Mouse (Mus musculus) neural tube, embryonic 10.5 days (tissue): ENCODE measurements at regions not wholly inside any gene's neighbourhood (a gene's known extent, or its start where the extent isn't known, plus 50 kb on each side); places are given as distances from the start of the nearest gene placed in this dataset.

ENCODE experiments used
- DNase-seq: peaks from one replicate; pipeline ENCODE4 v3.0.0-alpha.2; 2017; ENCODE audit warnings: low spot score; ENCODE audit errors: extremely low spot score

DNA sequence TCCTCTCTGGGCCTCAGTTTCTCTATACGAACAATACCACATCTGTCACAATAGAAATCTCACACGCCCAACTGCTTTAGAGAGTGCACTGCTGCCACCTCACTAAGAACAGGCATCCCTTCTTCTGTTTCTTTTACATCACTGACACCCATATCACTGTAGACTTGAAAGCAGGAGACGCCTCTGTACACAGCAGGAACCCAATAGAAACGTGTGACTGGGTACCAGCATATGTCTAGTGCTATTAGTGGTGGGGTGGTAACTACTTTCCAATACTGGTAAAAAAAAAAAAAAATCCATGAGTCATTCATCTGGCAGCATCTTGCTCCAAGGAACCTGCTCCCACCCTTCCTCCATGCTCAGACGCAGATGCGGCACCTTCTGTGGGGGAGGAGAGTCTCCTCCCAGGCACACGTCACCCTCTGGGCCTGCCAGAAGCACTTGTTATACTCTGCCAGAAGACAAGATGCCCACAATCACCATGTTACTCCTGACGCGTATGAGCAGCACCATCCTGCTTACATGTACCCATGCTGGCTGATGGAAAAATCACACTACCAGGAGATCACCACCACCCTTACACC, 151.3 kb upstream of the Plxna4 start:
- no peak for DNase-seq

DNA sequence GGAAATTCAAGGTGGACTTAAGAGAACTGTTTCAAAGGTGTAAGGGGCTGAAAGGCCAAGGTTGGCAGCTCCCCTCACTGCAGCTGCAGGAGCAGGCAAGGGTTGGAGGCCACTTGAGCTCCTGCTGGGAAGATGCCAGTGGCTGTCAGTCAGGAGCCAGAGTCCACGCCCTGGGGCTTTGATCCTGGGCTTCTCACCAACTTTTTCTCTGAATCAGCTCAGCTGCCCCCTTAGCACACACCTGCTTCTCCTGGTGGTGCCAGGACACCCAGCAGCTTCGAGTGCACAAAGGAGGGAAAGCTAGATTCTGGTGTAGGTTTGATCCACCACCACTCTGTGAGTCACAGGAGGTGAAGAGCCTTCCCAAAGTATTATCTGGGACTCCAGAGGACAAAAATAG, 140.7 kb upstream of the Plxna4 start:
- no peak for DNase-seq

DNA sequence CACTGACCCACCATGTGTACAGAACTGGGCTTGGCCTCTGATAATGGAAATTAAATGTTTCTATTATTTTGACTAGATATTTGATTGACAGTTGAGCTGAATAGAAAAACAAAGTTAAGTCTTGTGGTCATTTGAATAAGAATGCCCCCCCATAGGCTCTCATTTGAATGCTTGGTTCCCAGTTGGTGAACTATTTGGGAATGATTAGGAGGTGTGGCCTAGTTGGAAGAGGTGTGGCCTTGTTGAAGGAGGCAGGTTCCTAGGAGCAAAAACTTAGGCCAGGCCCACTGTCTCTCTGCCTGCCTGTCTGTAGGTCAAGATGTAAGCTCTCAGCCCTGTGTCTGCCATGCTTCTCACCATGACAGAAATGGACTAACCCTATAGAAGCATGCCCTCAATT, 138.6 kb upstream of the Plxna4 start:
- DNase-seq: no peak

DNA sequence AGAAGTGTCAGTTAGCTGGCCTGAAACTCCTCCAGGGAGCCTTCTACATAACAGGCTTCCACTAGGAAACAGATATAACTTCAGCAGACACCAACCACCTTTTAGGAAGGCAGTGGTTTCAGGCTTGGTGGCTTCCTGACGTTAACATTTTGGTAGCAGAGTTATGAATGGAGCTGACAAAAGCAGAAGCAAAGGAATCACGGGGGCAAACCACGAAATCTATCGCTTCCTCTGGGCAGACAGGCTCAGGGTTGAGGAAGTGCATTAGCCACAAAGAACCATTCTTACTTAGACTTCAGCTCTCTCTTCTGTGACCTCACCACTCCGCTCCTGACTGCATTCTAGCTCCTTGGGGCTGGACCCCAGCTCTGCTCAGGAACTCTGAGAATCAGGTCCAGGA, 129.9 kb upstream of the Plxna4 start:
- no peak for DNase-seq

DNA sequence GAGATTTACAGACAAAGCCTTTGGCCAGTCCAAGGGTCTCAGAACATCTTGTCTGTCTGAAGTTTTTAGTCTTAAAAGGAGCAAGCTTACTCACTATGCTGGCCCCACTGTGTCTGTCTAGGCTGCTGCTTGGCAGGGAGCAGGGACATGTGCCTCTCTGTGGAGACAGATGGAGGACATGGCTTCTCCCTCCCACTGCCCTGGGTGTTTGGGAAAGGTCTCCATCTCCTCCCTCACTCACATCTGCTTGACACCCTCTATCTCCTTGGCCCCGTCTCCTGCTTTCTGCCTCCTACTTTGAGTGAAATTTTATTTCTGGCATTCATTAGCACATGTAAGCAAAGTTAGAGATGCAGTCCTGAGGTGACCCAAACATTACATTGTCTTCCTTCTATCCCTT, 127.1 kb upstream of the Plxna4 start:
- DNase-seq: no peak

GRCm38 (mm10) chr6:32710208-32710607, 122.2 kb upstream of the Plxna4 start:
- DNase-seq: peak; percentile 67

GRCm38 (mm10) chr6:32709566-32709965, 121.6 kb upstream of the Plxna4 start:
- DNase-seq: no peak

DNA sequence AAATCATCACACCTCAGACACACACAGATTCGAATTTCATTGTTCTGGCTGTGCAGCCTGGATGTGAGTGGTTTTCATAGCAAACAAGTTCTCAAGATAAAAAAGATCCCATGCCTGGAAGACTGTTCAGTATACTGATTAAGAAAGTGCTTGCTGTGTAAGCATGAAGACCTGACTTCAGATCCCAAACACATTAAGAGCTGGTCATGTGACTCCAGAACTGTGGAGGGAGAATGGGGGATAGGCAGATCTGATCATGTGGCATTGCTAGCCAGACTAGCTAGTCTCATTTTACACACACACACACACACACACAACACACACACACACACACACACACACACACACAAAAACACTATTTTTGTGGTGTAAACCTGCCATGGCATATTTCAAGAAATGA, 119.4 kb upstream of the Plxna4 start:
- no peak for DNase-seq

DNA sequence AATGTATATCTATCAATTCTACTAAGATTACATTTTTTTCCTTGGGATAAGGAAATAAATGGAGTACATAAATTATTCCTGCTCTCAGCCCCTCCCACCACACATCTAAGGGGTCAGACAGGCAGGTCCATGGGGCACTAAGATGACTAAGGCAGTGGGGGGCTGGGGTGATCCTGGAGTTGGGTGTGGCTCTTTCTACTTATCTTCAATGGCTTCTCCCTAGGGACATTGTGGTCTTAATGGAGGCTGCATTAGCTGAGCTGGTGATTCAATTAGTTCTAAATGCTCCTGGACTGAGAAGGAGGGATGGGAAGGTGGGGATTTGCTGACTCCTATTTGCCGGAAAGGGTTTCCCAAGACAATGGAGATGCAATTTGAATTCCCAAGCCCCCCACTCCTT, 118.4 kb upstream of the Plxna4 start:
- DNase-seq: no peak

- no peak for DNase-seq
Measured at GRCm38 (mm10) chr6:32703466-32703865, 115.5 kb upstream of the Plxna4 start.

DNA sequence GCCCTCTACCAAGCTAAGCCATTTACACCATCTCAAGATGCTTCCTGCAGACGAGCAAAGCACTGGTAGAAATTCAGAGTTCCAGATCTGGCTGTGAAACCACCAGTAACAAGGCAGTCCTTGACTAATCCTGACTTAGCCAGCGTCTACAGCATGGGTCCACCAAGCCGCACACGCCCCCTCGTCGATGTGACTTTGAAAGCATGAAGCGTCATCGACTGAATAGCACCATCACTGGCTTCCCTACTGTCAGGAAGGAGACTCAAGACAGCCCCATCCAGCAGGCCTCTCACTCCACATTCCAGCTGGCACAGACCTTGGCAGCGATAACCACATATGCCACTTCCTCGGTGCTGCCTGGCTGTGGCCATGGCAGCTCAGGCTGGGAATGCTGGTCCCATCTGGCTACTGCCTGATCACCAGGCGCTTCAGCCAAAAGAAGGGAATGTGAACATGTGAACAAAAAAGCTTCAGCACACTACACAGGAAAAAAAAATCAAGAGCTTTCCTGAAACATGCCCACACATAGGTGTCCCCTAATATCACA, 114.3 kb upstream of the Plxna4 start:
- DNase-seq: no peak

- no peak for DNase-seq
Measured at GRCm38 (mm10) chr6:32699811-32700210, 111.8 kb upstream of the Plxna4 start.

DNA sequence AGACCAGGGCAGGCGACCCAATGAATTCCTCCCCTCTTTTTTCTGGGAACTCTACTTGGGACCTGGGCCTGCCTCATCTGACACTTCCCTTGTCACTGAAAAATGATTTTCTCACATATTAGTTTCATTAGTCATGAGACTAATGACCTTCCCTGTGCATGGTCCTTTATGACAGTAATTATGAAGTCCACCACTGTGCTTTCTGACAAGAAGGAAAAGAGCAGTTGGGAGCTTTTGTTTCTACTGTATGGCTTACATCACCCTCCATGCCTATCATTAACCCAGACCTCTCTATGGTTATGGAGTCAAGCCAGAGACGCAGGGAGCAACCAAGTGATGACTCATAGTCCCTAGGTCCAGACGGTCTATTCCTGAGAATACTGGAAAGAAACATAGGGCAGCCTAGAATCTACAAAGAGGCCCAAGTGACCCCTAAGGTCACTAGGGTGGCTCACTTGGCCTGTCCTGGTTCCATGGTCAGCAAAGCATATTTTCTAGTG, 109.8 kb upstream of the Plxna4 start:
- DNase-seq: no peak

DNA sequence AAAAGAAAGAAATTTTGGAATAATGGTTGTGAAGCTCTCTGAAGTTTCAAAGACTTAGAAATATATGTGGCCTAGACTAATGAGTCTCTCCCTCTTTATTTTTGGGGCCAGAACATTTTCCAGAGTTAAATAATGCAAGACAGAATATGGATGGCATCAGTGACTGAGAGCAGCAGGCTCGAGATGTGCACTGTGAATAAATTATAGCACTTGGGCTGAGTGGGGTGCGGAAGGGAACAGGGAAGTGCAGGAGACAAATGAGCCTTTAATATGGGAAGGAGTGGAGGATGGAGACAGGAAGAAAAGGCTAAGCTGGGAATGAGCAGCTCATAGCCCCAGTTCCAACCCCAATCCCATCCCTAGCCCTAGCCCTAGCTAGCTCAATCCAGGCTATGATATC, 108.0 kb upstream of the Plxna4 start:
- no peak for DNase-seq

DNA sequence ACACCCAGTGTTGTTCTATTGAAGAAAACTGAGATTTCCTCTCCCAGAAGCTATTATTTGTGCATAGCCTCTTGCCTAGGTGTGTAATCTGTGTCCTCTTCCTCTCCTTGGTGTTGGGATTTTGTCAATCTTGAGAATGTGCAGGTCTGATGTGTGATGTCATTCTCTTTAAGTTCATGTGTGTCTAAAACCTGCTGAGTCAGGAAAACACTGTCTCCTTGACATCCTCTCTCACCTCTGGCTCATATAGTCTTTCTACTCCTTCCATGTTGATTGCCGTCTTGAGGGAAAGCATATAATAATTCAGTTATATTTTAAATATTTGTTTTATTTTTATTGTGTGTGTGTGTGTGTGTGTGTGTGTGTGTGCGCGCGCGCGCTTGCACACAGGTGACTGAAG, 84.6 kb upstream of the Plxna4 start:
- no peak for DNase-seq

DNA sequence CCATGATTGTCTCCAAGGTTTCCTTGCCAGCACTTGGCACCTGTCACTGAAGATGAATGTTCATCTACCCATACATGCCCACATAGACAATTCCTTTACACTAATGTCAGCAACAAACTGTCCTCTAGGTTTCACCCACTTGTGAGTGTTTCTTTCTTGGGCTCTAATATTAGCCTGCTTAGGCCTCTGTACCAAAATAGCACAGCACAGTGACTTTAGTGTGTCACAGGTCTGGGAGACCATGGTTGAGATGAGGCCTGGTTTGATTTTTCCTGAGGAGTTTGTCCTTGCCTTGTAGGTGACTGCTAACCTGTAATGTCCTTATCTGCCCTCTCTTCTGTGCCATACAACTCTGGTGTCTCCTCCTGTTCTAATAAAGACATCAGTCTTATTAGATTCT, 71.8 kb upstream of the Plxna4 start:
- no peak for DNase-seq

DNA sequence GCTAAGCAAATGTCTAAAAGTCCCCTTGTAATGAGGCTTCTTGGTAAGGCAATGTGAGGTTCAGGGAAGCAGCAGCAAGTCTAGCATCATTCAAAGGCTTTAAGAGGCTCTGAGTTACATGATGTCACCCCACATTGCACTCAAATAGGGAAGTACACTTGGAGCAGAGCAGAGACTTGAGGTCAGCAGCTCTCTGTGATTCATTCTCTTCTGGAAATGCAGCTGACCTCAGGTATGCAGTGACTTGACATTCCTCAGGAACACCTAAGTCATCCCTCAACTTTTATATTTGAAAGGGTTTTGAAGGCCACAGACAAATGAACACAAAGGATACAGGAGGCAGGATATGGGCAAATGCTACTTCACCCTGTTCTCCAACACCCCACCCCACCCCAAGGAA, 69.4 kb upstream of the Plxna4 start:
- no peak for DNase-seq

- DNase-seq: no peak
Measured at GRCm38 (mm10) chr6:32654188-32654587, 66.2 kb upstream of the Plxna4 start.

- DNase-seq: no peak
Measured at GRCm38 (mm10) chr6:32644016-32644415, 56.0 kb upstream of the Plxna4 start.

DNA sequence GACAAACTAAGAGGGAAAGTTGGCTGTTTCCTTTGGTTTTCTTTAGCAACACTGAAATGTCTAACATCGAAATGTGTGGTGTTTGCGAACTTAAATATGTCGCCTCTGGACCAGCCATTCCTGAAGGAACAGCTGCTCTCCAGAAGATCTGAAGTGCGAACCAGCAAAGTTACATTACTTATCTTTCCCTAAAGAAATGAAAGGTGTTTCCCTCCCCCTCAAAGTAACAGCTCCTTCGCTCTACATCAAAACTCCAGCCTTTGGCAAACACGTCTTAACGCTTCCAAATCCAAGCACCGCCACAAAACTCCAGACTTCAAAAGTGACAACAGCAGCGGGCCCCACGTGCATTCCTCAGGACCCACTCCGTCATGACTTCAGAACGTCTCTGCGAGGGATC, 50.9 kb upstream of the Plxna4 start:
- no peak for DNase-seq
